Mouse (Mus musculus) cerebellum, adult 11-12 months (tissue): ENCODE data around the gene Prkacb.
A peak's percentile ranks its signal among the peaks of the same experiment; 100 is the strongest.

Experiments
- DNase-seq: peaks from one replicate; pipeline ENCODE4 v3.0.0; 2022

Prkacb gene

GRCm38 (mm10) chr3:146812901-146813393, at the start of gene Prkacb:
TSS of gene Prkacb (minus strand) at chr3:146812990.
- peak; percentile 93 for DNase-seq

- no peak for DNase-seq
These were observed 47.5 kb upstream of the Prkacb start for GRCm38 (mm10) chr3:146860308-146860707.

GRCm38 (mm10) chr3:146857373-146857772, 44.6 kb upstream of the Prkacb start:
- no peak for DNase-seq

GRCm38 (mm10) chr3:146854473-146855087, 41.8 kb upstream of the Prkacb start:
- no peak for DNase-seq

- DNase-seq = peak; percentile 84
These were observed 39.4 kb upstream of the Prkacb start, which contains the start of gene Ttll7 for GRCm38 (mm10) chr3:146851966-146852891. TSS of gene Ttll7 (plus strand) at chr3:146852367.

GRCm38 (mm10) chr3:146849360-146849759, 36.6 kb upstream of the Prkacb start:
- no peak for DNase-seq

- DNase-seq = no peak
These were observed 35.3 kb upstream of the Prkacb start for GRCm38 (mm10) chr3:146848112-146848511.

GRCm38 (mm10) chr3:146846237-146846636, 33.4 kb upstream of the Prkacb start:
- no peak for DNase-seq

GRCm38 (mm10) chr3:146843470-146843869, 30.7 kb upstream of the Prkacb start:
- no peak for DNase-seq

- no peak for DNase-seq
These were observed 30.0 kb upstream of the Prkacb start for GRCm38 (mm10) chr3:146842766-146843165.

GRCm38 (mm10) chr3:146820718-146821117, 7.9 kb upstream of the Prkacb start:
- DNase-seq = no peak

- no peak for DNase-seq
These were observed 834 bp upstream of the Prkacb start for GRCm38 (mm10) chr3:146813624-146814023.

- no peak for DNase-seq
These were observed 530 bp downstream of the Prkacb start for GRCm38 (mm10) chr3:146812041-146812878.

GRCm38 (mm10) chr3:146793554-146794257, 19.1 kb downstream of the Prkacb start:
- DNase-seq = no peak

- DNase-seq = no peak
These were observed 20.5 kb downstream of the Prkacb start for GRCm38 (mm10) chr3:146792144-146792748.

GRCm38 (mm10) chr3:146784233-146784632, 28.6 kb downstream of the Prkacb start:
- no peak for DNase-seq

GRCm38 (mm10) chr3:146783645-146784225, 29.1 kb downstream of the Prkacb start:
- DNase-seq = no peak

GRCm38 (mm10) chr3:146782548-146782947, 30.2 kb downstream of the Prkacb start:
- no peak for DNase-seq

GRCm38 (mm10) chr3:146781131-146781530, 31.7 kb downstream of the Prkacb start:
- DNase-seq = no peak

- no peak for DNase-seq
These were observed 32.5 kb downstream of the Prkacb start for GRCm38 (mm10) chr3:146780241-146780640.

GRCm38 (mm10) chr3:146778913-146779312, 33.9 kb downstream of the Prkacb start:
- no peak for DNase-seq
